Mouse (Mus musculus): ENCODE measurements around the gene Mast3.

- TF ChIP-seq MYOG (IDR thresholded peaks at IDR 0.05; ENCODE audit: control insufficient read depth in 1 of 3, insufficient read depth in 1 of 3, insufficient read length in 2 of 3, low read depth in 2 of 3) (no peak), SRF (IDR thresholded peaks at IDR 0.05; ENCODE audit: control insufficient read depth, insufficient read length, low read depth) (peak; percentile 20)
Measured at GRCm38 (mm10) chr8:70804481-70805206, at the start of gene Mast3.

Data from myocyte (in vitro differentiated cells).